Mouse (Mus musculus) cerebral cortex, adult 2 months (tissue): ENCODE measurements around the gene Spire2.

Source experiments
- WGBS: fragments of 180-500 bp; shearing (Covaris S2); methylation state at CpG from one replicate; pipeline ENCODE4 v1.1.7; 2018; 5-methylcytosine and 5-hydroxymethylcytosine counted together

Gene Spire2

DNA sequence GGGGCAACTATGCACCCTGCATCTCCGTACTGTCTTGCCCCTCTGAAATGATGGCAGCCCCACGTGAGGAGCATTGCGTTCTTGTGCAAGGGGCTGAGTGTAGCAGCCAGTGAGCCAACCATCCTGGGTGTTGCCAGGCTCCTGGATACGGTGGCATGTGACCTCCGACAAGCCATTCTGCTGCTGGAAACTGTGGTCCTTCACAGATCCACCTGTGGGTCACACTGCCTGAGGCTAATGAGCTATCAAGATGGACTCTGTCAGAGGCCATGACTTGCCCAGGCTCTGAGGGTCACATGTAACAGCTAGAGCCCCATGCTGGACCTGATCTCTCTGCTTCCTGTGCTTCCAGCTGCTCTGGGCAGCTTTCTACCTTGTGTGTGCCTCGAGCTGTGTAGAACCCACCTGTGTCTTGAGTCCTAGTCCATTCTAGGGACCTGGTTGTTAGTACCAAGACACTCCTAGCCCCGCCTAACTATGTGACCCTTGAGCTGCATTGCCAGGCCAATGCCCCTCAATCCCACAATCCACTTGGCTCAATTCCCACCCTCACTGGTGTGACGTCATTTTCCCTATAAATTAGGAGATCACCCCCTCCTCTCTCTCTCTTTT lies 84.5 kb downstream of the Spire2 start:
- WGBS = 52% methylated on average over 8 of the region's 8 CpGs
